Mouse (Mus musculus): Measurements from ENCODE around the gene Tab1. TPM values are rescaled to one million over a fixed set of nuclear protein-coding genes. Genes with fewer than 3 reads are reported as not detected.

Tab1 gene
- polyA plus RNA-seq, 1 experiment from 2014 or later = 36.7 TPM

DNA sequence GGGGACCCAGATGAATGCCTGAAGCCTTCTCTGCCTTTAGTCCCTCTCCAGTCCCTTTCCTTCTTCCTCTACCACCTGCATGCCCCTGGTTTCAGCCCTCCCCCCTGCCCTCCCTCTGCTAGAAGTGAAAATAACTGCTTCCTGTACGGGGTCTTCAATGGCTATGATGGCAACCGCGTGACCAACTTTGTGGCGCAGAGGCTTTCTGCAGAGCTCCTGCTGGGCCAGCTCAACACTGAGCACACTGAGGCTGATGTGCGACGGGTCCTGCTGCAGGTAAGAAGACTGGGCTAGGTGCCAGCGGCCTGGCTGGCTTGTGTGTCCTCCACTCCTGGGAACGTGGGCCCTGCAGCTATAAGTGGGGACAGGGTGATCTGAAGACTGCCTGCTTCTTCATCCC is 15.6 kb downstream of the Tab1 start:
- no peak overlapping the region for H3K4me3 ChIP-seq (ENCODE audit: low read depth, low read length)
- no peak for DNase-seq (ENCODE audit: low spot score)
- H3K36me3 ChIP-seq (ENCODE audit: control insufficient read depth, insufficient read depth, low read length) = peaks cover 5% of the 10 kb centered on the region; the same call in 1 of the 2 replicates

DNA sequence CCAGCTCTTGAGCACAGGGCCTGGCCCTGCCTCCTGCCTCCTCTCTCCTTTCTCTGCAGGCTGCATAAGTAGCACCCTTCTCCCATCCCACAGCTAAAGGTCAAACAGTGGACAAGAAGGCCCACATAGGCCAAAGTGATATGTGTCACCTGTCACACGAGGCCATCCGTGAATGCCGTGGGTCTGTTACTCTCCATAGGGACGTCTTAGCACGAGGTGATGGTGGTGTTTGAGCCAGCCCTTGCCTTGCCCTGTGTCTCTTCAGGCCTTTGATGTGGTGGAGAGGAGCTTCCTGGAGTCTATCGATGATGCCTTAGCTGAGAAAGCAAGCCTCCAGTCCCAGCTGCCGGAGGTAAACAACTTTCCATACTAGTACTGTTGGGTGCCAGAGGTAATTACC is 16.6 kb downstream of the Tab1 start:
- Histone ChIP-seq H3K9ac (ENCODE audit: low read length) (no peak overlapping the region), H3K27ac (ENCODE audit: low read depth, low read length) (no peak overlapping the region), H3K4me2 (ENCODE audit: low read depth, low read length, severe bottlenecking) (no peak overlapping the region), H3K36me3 (ENCODE audit: control insufficient read depth, insufficient read depth, low read length) (peaks cover 7% of the 10 kb centered on the region; the same call in 1 of the 2 replicates), H3K27me3 (ENCODE audit: control insufficient read depth, insufficient read depth, low read length) (no peaks in the 10 kb centered on the region), H3K9me3 (ENCODE audit: control insufficient read depth, low read length) (no peaks in the 10 kb centered on the region), H3K4me1 (replicated peaks; ENCODE audit: control insufficient read depth, insufficient read depth, low read length) (no peaks in the 10 kb centered on the region), H3K4me3 (ENCODE audit: low read depth, low read length) (no peak overlapping the region)
- DNase-seq (ENCODE audit: low spot score) = no peak
- ATAC-seq (replicated peaks; ENCODE audit: low FRiP score) = no peak
- WGBS = 88% methylated on average over 7 of the region's 7 CpGs

More for the DNA sequence above, 15.6 kb downstream of the Tab1 start:
- 91% methylated on average over 8 of the region's 8 CpGs for WGBS
- ATAC-seq (replicated peaks; ENCODE audit: low FRiP score) = no peak
- Histone ChIP-seq H3K9ac (ENCODE audit: low read length) (no peak overlapping the region), H3K9me3 (ENCODE audit: control insufficient read depth, low read length) (no peaks in the 10 kb centered on the region), H3K4me1 (replicated peaks; ENCODE audit: control insufficient read depth, insufficient read depth, low read length) (no peaks in the 10 kb centered on the region), H3K27me3 (ENCODE audit: control insufficient read depth, insufficient read depth, low read length) (no peaks in the 10 kb centered on the region), H3K4me2 (ENCODE audit: low read depth, low read length, severe bottlenecking) (no peak overlapping the region), H3K27ac (ENCODE audit: low read depth, low read length) (no peak overlapping the region)

DNA sequence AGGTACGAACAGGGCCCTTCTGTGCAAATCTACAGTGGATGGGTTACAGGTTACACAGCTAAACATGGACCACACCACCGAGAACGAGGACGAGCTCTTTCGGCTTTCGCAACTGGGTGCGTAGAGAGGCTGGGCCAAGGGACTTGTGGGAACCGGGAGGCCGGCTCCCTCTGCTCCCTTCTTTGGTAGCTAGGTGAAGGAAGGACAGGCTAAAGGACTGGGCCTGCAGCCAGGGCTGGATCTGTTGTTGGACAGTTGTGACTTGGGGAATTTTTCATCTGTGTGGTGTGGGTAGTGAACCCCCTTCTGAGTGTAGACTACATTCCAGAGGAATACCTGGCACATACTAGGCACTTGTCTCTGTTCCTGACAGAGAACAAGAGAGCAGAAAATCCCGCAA is 19.7 kb downstream of the Tab1 start:
- Histone ChIP-seq H3K9ac (ENCODE audit: low read length) (no peak overlapping the region), H3K27me3 (ENCODE audit: control insufficient read depth, insufficient read depth, low read length) (no peaks in the 10 kb centered on the region), H3K4me3 (ENCODE audit: low read depth, low read length) (no peak overlapping the region), H3K4me1 (replicated peaks; ENCODE audit: control insufficient read depth, insufficient read depth, low read length) (no peaks in the 10 kb centered on the region), H3K4me2 (ENCODE audit: low read depth, low read length, severe bottlenecking) (no peak overlapping the region), H3K27ac (ENCODE audit: low read depth, low read length) (no peak overlapping the region), H3K9me3 (ENCODE audit: control insufficient read depth, low read length) (no peaks in the 10 kb centered on the region), H3K36me3 (ENCODE audit: control insufficient read depth, insufficient read depth, low read length) (peaks cover 7% of the 10 kb centered on the region; the same call in 1 of the 2 replicates)
- DNase-seq (ENCODE audit: low spot score) (no peak), ATAC-seq (replicated peaks; ENCODE audit: low FRiP score) (no peak)
- WGBS = 90% methylated on average over 10 of the region's 10 CpGs

DNA sequence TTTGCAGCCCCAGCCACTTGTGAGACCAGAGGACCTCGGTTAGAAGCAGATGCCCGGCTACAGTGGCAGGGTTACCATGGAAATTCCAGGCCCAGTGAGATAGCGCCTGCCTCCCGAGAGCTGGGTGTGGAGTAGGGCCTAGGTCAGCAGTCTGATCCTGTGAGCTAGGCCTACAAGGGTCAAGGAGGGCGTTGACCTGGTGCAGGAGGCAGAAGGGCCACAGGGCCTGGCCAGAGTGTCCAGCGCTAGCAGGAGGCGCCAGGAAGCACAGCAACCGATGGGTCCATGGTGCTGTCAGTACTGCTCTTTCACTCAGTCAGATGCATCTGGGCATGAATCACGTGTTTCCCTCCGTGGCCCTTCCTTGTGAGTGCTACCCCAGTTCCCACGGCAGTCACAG is 20.8 kb downstream of the Tab1 start:
- Histone ChIP-seq H3K9me3 (ENCODE audit: control insufficient read depth, low read length) (no peaks in the 10 kb centered on the region), H3K4me3 (ENCODE audit: low read depth, low read length) (no peak overlapping the region), H3K9ac (ENCODE audit: low read length) (no peak overlapping the region), H3K27ac (ENCODE audit: low read depth, low read length) (no peak overlapping the region), H3K27me3 (ENCODE audit: control insufficient read depth, insufficient read depth, low read length) (no peaks in the 10 kb centered on the region), H3K4me2 (ENCODE audit: low read depth, low read length, severe bottlenecking) (no peak overlapping the region), H3K36me3 (ENCODE audit: control insufficient read depth, insufficient read depth, low read length) (peaks cover 7% of the 10 kb centered on the region), H3K4me1 (replicated peaks; ENCODE audit: control insufficient read depth, insufficient read depth, low read length) (no peaks in the 10 kb centered on the region)
- WGBS = 89% methylated on average over 11 of the region's 11 CpGs
- DNase-seq (ENCODE audit: low spot score) (no peak), ATAC-seq (replicated peaks; ENCODE audit: low FRiP score) (no peak)

DNA sequence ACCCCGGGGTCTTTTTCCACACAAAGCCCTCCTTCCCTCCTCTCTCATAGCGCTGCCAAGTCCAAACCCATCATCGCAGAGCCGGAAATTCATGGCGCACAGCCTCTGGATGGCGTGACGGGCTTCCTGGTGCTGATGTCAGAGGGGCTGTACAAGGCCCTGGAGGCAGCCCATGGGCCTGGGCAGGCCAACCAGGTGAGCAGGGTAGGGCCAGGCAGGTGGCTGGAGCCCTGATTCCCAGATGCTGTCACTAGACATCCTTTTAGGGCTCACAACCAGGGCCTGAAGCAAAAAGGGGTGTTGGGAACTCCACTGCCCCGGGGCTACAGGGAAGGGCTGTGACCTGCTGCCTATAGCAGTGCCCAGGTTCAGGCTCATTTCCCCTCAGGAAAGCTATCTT is 22.8 kb downstream of the Tab1 start:
- no peak for DNase-seq (ENCODE audit: low spot score)
- Histone ChIP-seq H3K4me3 (ENCODE audit: low read depth, low read length) (no peak overlapping the region), H3K27ac (ENCODE audit: low read depth, low read length) (no peak overlapping the region), H3K9ac (ENCODE audit: low read length) (no peak overlapping the region), H3K9me3 (ENCODE audit: control insufficient read depth, low read length) (no peaks in the 10 kb centered on the region), H3K4me2 (ENCODE audit: low read depth, low read length, severe bottlenecking) (no peak overlapping the region), H3K36me3 (ENCODE audit: control insufficient read depth, insufficient read depth, low read length) (peaks cover 10% of the 10 kb centered on the region), H3K4me1 (replicated peaks; ENCODE audit: control insufficient read depth, insufficient read depth, low read length) (no peaks in the 10 kb centered on the region), H3K27me3 (ENCODE audit: control insufficient read depth, insufficient read depth, low read length) (no peaks in the 10 kb centered on the region)
- WGBS = 91% methylated on average over 8 of the region's 8 CpGs
- no peak for ATAC-seq (replicated peaks; ENCODE audit: low FRiP score)

DNA sequence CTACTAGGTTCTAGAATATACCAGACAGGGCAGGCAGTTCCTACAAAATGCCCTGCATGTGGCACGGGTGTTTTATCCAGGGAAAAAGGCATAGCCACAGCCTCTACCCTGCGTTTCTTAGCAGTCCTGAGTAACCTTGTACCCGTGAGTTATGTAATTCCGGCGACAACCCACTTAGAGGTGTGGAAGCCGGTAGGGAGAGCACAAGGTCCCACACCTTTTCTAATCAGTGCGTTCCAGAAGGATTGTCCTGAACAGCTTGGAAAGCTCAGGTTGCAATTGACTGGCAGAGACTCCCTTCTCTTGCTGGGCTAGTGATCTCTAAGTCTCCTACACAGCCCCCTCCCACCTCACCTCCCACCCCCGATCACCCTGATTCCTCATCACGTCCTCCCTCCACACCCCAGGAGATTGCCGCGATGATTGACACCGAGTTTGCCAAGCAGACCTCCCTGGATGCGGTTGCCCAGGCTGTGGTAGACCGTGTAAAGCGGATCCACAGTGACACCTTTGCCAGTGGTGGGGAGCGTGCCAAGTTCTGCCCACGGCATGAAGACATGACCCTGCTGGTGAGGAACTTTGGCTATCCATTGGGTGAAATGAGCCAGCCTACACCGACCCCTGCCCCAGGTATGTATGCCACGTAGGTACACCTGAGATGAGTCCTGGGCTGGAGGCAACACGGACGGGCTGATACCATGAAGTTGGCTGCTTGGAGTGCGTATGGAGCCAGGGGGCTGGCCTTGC is 24.4 kb downstream of the Tab1 start:
- H3K4me3 ChIP-seq (ENCODE audit: low read depth, low read length) = no peak overlapping the region
- peaks cover 13% of the 10 kb centered on the region for H3K36me3 ChIP-seq (ENCODE audit: control insufficient read depth, insufficient read depth, low read length)
- 94% methylated on average over 22 of the region's 22 CpGs for WGBS
- no peaks in the 10 kb centered on the region for H3K9me3 ChIP-seq (ENCODE audit: control insufficient read depth, low read length)
- no peak overlapping the region for H3K27ac ChIP-seq (ENCODE audit: low read depth, low read length)
- no peaks in the 10 kb centered on the region for H3K4me1 ChIP-seq (replicated peaks; ENCODE audit: control insufficient read depth, insufficient read depth, low read length)
- DNase-seq (ENCODE audit: low spot score) = no peak
- no peak for ATAC-seq (replicated peaks; ENCODE audit: low FRiP score)
- H3K4me2 ChIP-seq (ENCODE audit: low read depth, low read length, severe bottlenecking) = no peak overlapping the region
- no peak overlapping the region for H3K9ac ChIP-seq (ENCODE audit: low read length)
- H3K27me3 ChIP-seq (ENCODE audit: control insufficient read depth, insufficient read depth, low read length) = no peaks in the 10 kb centered on the region

DNA sequence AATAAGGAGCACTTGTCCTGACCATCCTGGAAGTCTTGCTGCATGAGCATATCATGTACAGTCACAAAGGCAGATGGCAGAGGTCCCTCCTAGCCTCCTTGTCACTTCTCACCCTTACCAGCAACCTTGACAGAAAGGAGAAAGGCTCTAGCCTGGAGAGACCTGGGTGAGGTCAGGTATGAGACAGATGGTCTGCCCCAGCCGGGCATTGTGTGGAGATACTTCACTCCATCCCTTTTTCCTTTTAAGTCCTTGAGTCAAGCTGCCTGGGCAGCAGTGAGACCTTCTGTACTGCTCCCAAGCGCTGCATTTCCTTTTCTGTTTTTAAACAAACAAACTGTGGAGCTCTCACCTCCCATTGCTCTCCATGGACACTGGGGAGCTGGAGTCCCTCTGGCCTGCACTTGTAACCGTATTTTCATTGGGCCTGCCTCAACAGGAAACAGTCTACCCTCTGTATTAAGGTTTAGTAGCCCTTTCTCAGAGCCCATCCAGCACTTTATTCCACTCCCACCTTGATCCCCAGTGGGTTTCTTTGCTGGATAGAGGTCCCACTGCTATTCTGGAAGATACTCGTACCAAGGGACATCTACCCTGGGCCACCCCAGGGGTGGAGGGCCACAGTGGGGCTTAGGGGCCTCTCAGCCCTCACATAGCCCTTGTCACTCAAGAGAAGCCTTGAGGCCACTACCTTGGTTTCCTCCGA is 25.2 kb downstream of the Tab1 start:
- Histone ChIP-seq H3K27me3 (ENCODE audit: control insufficient read depth, insufficient read depth, low read length) (no peaks in the 10 kb centered on the region), H3K27ac (ENCODE audit: low read depth, low read length) (no peak overlapping the region), H3K36me3 (ENCODE audit: control insufficient read depth, insufficient read depth, low read length) (peaks cover 9% of the 10 kb centered on the region), H3K9me3 (ENCODE audit: control insufficient read depth, low read length) (no peaks in the 10 kb centered on the region), H3K4me3 (ENCODE audit: low read depth, low read length) (no peak overlapping the region), H3K9ac (ENCODE audit: low read length) (no peak overlapping the region), H3K4me2 (ENCODE audit: low read depth, low read length, severe bottlenecking) (no peak overlapping the region), H3K4me1 (replicated peaks; ENCODE audit: control insufficient read depth, insufficient read depth, low read length) (no peaks in the 10 kb centered on the region)
- no peak for ATAC-seq (replicated peaks; ENCODE audit: low FRiP score)
- no peak for DNase-seq (ENCODE audit: low spot score)
- 83% methylated on average over 5 of the region's 5 CpGs for WGBS

DNA sequence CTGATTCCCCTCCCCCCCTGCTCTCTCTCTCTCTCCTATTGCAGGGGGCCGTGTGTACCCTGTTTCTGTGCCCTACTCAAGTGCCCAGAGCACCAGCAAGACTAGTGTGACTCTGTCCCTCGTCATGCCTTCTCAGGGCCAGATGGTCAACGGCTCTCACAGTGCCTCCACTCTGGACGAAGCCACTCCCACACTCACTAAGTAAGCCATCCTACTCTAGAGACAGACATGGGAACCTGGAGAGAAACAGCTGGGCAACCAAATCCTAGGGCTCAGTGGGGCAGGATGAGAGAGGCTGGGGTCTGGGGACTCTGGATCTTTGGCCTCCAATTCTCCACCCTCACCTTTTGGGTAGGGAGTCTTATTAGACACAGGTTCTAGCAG is 25.8 kb downstream of the Tab1 start:
- no peak overlapping the region for H3K9ac ChIP-seq (ENCODE audit: low read length)
- 59% methylated on average over 4 of the region's 4 CpGs for WGBS
- no peaks in the 10 kb centered on the region for H3K9me3 ChIP-seq (ENCODE audit: control insufficient read depth, low read length)
- H3K27me3 ChIP-seq (ENCODE audit: control insufficient read depth, insufficient read depth, low read length) = no peaks in the 10 kb centered on the region
- peaks cover 9% of the 10 kb centered on the region for H3K36me3 ChIP-seq (ENCODE audit: control insufficient read depth, insufficient read depth, low read length)
- H3K4me1 ChIP-seq (replicated peaks; ENCODE audit: control insufficient read depth, insufficient read depth, low read length) = no peaks in the 10 kb centered on the region
- H3K27ac ChIP-seq (ENCODE audit: low read depth, low read length) = no peak overlapping the region
- DNase-seq (ENCODE audit: low spot score) (no peak), ATAC-seq (replicated peaks; ENCODE audit: low FRiP score) (no peak)
- H3K4me3 ChIP-seq (ENCODE audit: low read depth, low read length) = no peak overlapping the region
- H3K4me2 ChIP-seq (ENCODE audit: low read depth, low read length, severe bottlenecking) = no peak overlapping the region
